Mouse (Mus musculus): Measurements from ENCODE around the gene Dnaja4.

Dnaja4 gene

DNA sequence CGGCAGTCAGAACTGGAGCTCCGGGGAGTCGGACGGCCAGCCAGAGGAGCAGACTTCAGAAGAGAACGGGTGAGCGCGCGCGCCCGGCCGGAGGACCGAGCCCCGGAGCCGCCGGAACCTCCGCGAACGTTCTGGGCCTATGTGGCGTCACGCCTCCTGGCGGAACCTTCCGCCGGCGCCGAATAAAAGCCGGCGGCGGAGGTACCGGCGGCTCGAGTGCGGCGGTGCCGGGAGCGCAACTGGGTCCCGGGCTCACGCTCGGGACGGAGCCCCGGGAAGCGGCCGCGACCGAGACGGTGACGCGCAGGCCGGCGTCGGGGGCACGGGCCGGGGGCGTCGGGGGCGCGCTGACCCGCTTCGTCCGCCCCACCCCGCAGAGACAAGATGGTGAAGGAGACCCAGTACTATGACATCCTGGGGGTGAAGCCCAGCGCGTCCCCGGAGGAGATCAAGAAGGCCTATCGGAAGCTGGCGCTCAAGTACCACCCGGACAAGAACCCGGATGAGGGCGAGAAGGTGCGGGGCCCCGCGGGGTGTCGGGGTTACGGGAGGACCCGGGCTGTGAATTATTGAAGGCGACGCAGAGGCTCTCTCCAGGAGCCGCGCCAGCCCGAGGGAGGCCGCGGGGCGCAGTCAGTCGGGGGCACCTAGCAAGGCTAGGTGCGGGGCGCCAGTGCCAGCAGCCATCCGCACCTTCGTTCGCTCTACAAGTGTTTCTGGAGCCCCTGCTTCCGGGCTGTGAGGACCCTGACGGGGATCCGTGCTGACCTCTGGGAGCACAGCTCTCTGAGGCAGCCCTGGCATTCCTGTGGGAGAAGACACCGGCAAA, 886 bp downstream of the Dnaja4 start:
- CTCF ChIA-PET, result no interaction called here

- CTCF ChIA-PET, result no interaction called here
Observed at GRCm38 (mm10) chr9:54700174-54700475, 1.5 kb downstream of the Dnaja4 start.

DNA sequence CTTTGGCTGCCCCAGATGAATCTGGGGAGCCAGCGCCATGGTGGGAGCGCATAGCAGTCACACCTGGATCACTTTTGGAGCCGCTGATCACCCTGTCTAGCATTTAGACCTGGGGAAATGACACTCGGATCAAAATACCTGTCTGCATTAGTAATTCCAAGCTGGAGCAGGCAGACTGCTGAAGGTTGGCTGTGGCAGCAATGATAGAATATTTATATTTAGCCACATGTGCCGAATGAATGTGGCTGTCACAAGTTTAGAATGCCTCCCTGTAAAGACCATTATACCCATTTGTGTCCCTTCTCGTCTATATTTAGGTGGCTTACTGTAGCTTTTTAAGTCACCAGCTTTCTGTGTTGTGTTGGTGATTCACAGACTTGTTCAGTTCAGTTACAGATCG, 2.1 kb downstream of the Dnaja4 start:
- CTCF ChIA-PET, result no interaction called here

- CTCF ChIA-PET, result no interaction called here
Observed at GRCm38 (mm10) chr9:54702581-54702980, 3.9 kb downstream of the Dnaja4 start.

- CTCF ChIA-PET, result no interaction called here
Observed at GRCm38 (mm10) chr9:54704361-54704760, 5.7 kb downstream of the Dnaja4 start.

- CTCF ChIA-PET, result no interaction called here
Observed at GRCm38 (mm10) chr9:54705561-54705960, 6.9 kb downstream of the Dnaja4 start.

- CTCF ChIA-PET, result no interaction called here
Observed at GRCm38 (mm10) chr9:54707288-54707999, 8.8 kb downstream of the Dnaja4 start.

DNA sequence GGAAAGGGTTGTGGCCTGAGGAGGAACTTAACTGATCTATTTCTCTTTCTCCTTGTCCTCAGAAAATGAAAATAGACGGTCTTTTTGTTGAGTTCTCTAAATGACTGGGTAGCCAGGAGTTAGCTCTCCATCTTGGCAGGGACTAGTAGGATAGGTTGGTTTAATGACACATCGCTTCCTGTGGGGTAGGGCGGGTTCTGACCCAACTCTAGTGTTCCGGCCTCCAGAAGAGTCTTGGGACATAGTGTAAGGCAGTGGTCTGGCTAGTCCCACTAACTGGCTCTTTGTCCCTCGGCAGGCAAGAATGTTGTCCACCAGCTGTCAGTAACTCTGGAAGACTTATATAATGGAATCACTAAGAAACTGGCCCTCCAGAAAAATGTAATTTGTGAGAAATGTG, 9.4 kb downstream of the Dnaja4 start:
- CTCF ChIA-PET, result no interaction called here

GRCm38 (mm10) chr9:54715776-54716175, 17.1 kb downstream of the Dnaja4 start:
- CTCF ChIA-PET, result no interaction called here

DNA sequence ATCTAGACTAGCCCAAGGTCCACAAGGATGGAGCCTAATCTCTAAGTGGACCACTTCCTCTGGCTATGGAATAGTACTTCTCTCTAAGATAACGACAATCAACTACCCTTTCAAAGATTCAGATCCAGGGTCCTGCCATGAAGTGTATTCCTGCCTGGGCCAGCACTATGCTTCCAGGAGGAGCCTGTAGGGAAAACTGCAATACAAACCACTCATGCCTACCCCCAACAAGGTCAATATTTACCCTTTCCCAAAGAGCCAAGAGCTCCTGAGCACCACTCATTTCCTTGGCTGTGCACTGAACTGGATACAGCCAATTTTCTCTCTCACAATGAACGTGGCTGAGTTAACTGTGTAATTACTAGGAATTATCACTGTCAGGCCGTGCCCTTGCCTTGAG, 18.9 kb downstream of the Dnaja4 start:
- CTCF ChIA-PET, result interaction anchor here (0.6 kb wide), 1 partner anchor 125 kb away, joined by 4 read pairs; no protein-coding TSS in a partner anchor

DNA sequence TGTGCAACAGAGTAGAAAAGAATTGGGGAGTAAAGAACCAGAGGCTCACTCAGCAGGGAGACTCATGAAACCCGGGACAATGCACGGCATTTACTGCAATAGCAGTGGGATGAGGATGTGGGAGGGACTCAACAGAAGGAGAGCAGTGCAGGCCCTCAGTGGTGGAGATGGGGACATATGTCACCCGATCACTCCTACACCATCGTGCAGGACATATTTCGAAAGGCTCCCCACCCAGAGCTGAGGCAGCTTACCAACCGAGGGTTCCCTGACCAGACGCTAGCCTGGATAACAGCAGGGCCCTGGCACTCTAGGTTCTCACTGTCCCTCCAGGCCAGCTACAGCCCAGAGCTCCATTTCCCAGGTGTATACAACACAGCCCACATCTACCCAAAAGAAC, 23.5 kb downstream of the Dnaja4 start:
- CTCF ChIA-PET, result interaction anchor here (0.6 kb wide), 1 partner anchor 9 kb away, joined by 6 read pairs; no protein-coding TSS in a partner anchor

- CTCF ChIA-PET, result interaction anchor here (0.6 kb wide), 1 partner anchor 8 kb away, joined by 6 read pairs; no protein-coding TSS in a partner anchor
Observed at GRCm38 (mm10) chr9:54722596-54722995, 23.9 kb downstream of the Dnaja4 start.

DNA sequence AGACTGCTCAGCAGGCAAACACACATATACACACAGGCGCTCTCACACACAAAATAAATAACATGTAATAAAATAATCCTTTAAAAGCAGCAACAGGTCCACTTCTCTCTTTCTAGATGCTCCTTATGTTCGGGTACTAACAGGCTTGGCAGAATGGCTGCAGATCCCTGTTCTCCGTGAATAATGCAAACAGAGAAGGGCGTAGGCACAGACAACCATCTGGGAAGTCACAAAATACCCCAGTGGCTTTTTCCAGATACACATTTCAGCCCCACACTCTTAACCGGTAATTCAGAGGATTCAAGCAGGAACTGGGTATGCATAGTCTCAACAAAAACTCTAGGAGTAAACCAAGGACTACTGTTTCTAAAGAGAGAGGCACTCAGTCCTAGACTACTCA, 27.6 kb downstream of the Dnaja4 start:
- CTCF ChIA-PET, result no interaction called here

GRCm38 (mm10) chr9:54732122-54732521, 33.4 kb downstream of the Dnaja4 start:
- CTCF ChIA-PET, result interaction anchor here (0.5 kb wide), 1 partner anchor 517 kb away, joined by 3 read pairs; no protein-coding TSS in a partner anchor

GRCm38 (mm10) chr9:54733921-54734638, 35.4 kb downstream of the Dnaja4 start, which contains the start of gene Wdr61:
Wdr61 (minus strand) TSS chr9:54734519.
- CTCF ChIA-PET, result no interaction called here

- CTCF ChIA-PET, result no interaction called here
Observed at GRCm38 (mm10) chr9:54734639-54735252, 36.1 kb downstream of the Dnaja4 start.

GRCm38 (mm10) chr9:54736284-54736701, 37.6 kb downstream of the Dnaja4 start:
- CTCF ChIA-PET, result no interaction called here

- CTCF ChIA-PET, result no interaction called here
Observed at GRCm38 (mm10) chr9:54738376-54738775, 39.7 kb downstream of the Dnaja4 start.

DNA sequence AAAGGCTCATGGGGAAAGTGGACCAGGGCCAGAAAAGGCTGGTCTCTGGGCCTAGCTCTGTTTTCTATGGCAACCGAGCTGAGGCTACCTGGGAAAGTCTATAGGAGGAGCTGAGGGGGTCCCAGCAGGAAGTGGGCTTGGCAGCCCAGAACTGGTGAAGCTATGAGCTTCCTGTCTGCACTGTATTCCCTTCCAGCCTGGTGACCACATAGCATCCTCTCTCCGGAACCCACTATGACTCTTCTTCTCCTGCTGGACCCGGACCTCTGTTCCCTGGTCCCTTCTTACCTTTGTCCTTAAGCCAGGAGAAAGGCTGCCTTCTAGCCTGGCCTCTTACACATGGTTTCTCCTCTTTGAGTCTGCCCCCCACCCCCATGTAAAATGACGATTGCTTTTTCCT, 45.2 kb downstream of the Dnaja4 start:
- CTCF ChIA-PET, result no interaction called here

- CTCF ChIA-PET, result no interaction called here
Observed at GRCm38 (mm10) chr9:54745740-54746370, 47.2 kb downstream of the Dnaja4 start.

DNA sequence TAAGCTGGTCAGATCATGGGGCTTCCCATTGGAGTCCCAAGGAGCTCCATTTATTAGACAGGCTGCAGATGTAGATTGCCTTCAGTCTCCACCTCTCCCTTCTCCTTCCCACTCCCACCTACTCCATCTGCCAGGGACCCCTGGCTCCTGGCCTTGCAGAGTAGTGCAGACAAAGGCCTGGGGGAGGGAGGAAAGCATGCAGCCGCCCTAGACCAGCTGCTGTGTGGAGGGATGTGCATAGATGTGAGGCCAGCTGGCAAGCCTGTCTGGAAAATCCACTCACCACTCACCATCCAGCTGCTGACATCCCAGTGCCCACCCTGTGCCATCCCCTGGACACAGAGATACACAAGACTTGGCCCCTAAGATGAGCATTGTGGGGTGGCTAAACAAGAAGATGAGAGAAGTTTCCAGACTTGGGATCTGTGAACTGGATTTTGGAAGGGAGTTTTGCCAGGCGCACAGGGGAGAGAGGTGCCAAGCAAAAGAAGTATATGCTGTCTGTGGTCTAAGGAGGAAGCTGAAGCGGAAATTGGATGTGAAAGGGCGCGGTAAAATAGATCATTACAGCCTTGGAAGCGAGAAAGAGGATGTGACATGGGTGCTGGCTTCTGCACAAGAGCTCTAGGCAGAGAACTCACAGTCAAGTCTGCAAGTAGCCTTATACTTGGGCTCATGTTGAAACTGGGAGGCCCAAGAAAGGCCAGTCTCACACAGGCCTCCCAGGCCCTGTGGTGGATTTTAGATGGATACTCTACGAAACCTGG, 51.7 kb downstream of the Dnaja4 start:
- CTCF ChIA-PET, result no interaction called here
